Mouse (Mus musculus) forebrain, embryonic 13.5 days (tissue): ENCODE data around the gene Rln3. TPM values are rescaled to one million over a fixed set of nuclear protein-coding genes. Genes with fewer than 3 reads are reported as not detected.

Experiments
- ATAC-seq: fragments of 200-750 bp; cut with Nextera tagmentation; 2 replicates; pipeline ENCODE4 v1.8.0; 2017
- H3K27ac ChIP-seq: fragments of 300-500 bp; sonication (generic); 2 replicates; pipeline ENCODE4 v1.5.1; 2015; ENCODE audit warnings: inconsistent platforms, mild to moderate bottlenecking, moderate library complexity
- H3K27me3 ChIP-seq: fragments of 300-500 bp; sonication (generic); 2 replicates; pipeline ENCODE4 v1.6.1; 2015; ENCODE audit warnings: mild to moderate bottlenecking, inconsistent platforms
- H3K36me3 ChIP-seq: fragments of 300-500 bp; sonication (generic); 2 replicates; pipeline ENCODE4 v1.6.1; 2015; ENCODE audit warnings: mild to moderate bottlenecking, inconsistent platforms; ENCODE audit not compliant: poor library complexity, severe bottlenecking
- H3K4me1 ChIP-seq: fragments of 300-500 bp; sonication (generic); 2 replicates; pipeline ENCODE4 v1.6.1; 2015; ENCODE audit warnings: inconsistent platforms
- H3K4me2 ChIP-seq: fragments of 300-500 bp; sonication (generic); 2 replicates; pipeline ENCODE4 v1.6.1; 2015; ENCODE audit warnings: inconsistent platforms, mild to moderate bottlenecking, moderate library complexity
- H3K4me3 ChIP-seq: fragments of 300-500 bp; sonication (generic); 2 replicates; pipeline ENCODE4 v1.5.1; 2015; ENCODE audit warnings: mild to moderate bottlenecking, inconsistent platforms
- H3K9ac ChIP-seq: fragments of 300-500 bp; sonication (generic); 2 replicates; pipeline ENCODE4 v1.6.1; 2015; ENCODE audit warnings: mild to moderate bottlenecking, inconsistent platforms
- H3K9me3 ChIP-seq: fragments of 300-500 bp; sonication (generic); replicated peaks from 2 replicates; pipeline ENCODE4 v1.6.1; 2016; ENCODE audit warnings: inconsistent platforms
- WGBS: fragments of 180-500 bp; shearing (Covaris S2); methylation state at CpG from one replicate; pipeline ENCODE4 v1.1.7; 2015; 5-methylcytosine and 5-hydroxymethylcytosine counted together
- polyA plus RNA-seq: library from polyadenylated mRNA; unstranded; fragments of >200 nt; fragmentation: Nextera tagmentation; extraction: Ambion mirVana; gene quantifications from 2 replicates; pipeline ENCODE4 v1.2.1, GENCODE M21; 2015

Gene Rln3
- polyA plus RNA-seq, 1 experiment from 2014 or later, result not detected

- WGBS, result 81% methylated on average over 3 of the region's 3 CpGs
- Histone ChIP-seq H3K4me1 (peaks cover 57% of the 10 kb centered on the region), H3K36me3 (peaks cover 28% of the 10 kb centered on the region), H3K9me3 (no peaks in the 10 kb centered on the region), H3K27ac (no peak overlapping the region), H3K4me3 (no peak overlapping the region), H3K27me3 (no peaks in the 10 kb centered on the region), H3K9ac (no peak overlapping the region), H3K4me2 (no peak overlapping the region)
- ATAC-seq, result no peak
Observed at GRCm38 (mm10) chr8:84071921-84072320, 27.1 kb upstream of the Rln3 start.

- no peaks in the 10 kb centered on the region for H3K9me3 ChIP-seq
- 84% methylated on average over 2 of the region's 2 CpGs for WGBS
- no peaks in the 10 kb centered on the region for H3K27me3 ChIP-seq
- H3K36me3 ChIP-seq, result peaks cover 15% of the 10 kb centered on the region
- ATAC-seq, result no peak
- H3K4me2 ChIP-seq, result no peak overlapping the region
- H3K4me1 ChIP-seq, result peaks cover 61% of the 10 kb centered on the region
- H3K4me3 ChIP-seq, result no peak overlapping the region
- no peak overlapping the region for H3K27ac ChIP-seq
- no peak overlapping the region for H3K9ac ChIP-seq
Observed at GRCm38 (mm10) chr8:84070667-84071066, 25.9 kb upstream of the Rln3 start.

- peaks cover 11% of the 10 kb centered on the region for H3K36me3 ChIP-seq
- H3K27me3 ChIP-seq, result no peaks in the 10 kb centered on the region
- H3K27ac ChIP-seq, result 0 out of 2 replicates have a peak overlapping the region, but pooled peaks have one; percentile 8
- H3K9ac ChIP-seq, result peak overlapping the region; percentile 26; the same call in 1 of the 2 replicates
- H3K4me2 ChIP-seq, result no peak overlapping the region
- WGBS, result 89% methylated on average over 5 of the region's 5 CpGs
- ATAC-seq, result no peak
- no peaks in the 10 kb centered on the region for H3K9me3 ChIP-seq
- no peak overlapping the region for H3K4me3 ChIP-seq
- peaks cover 63% of the 10 kb centered on the region for H3K4me1 ChIP-seq
Observed at GRCm38 (mm10) chr8:84070241-84070640, 25.4 kb upstream of the Rln3 start.

GRCm38 (mm10) chr8:84069750-84070149 is 24.9 kb upstream of the Rln3 start:
- 34% methylated on average over 2 of the region's 2 CpGs for WGBS
- H3K9me3 ChIP-seq, result no peaks in the 10 kb centered on the region
- H3K4me3 ChIP-seq, result no peak overlapping the region
- peak overlapping the region; percentile 26 for H3K9ac ChIP-seq
- H3K4me1 ChIP-seq, result peaks cover 63% of the 10 kb centered on the region
- no peak for ATAC-seq
- H3K27me3 ChIP-seq, result no peaks in the 10 kb centered on the region
- H3K27ac ChIP-seq, result 0 out of 2 replicates have a peak overlapping the region, but pooled peaks have one; percentile 8
- H3K36me3 ChIP-seq, result peaks cover 6% of the 10 kb centered on the region
- no peak overlapping the region for H3K4me2 ChIP-seq

GRCm38 (mm10) chr8:84069169-84069568 is 24.4 kb upstream of the Rln3 start:
- no peak for ATAC-seq
- H3K9me3 ChIP-seq, result no peaks in the 10 kb centered on the region
- WGBS, result 68% methylated on average over 1 of the region's 1 CpGs
- H3K9ac ChIP-seq, result peak overlapping the region; percentile 26; the same call in 1 of the 2 replicates
- H3K4me2 ChIP-seq, result no peak overlapping the region
- H3K4me3 ChIP-seq, result no peak overlapping the region
- H3K27me3 ChIP-seq, result no peaks in the 10 kb centered on the region
- H3K36me3 ChIP-seq, result peaks cover under 1% of the 10 kb centered on the region; the same call in 1 of the 2 replicates
- H3K27ac ChIP-seq, result peak overlapping the region; percentile 8; the same call in 1 of the 2 replicates
- H3K4me1 ChIP-seq, result peaks cover 63% of the 10 kb centered on the region

- Histone ChIP-seq H3K9me3 (no peaks in the 10 kb centered on the region), H3K4me2 (no peak overlapping the region; the same call in 1 of the 2 replicates), H3K27me3 (no peaks in the 10 kb centered on the region), H3K4me3 (no peak overlapping the region), H3K27ac (no peak overlapping the region), H3K4me1 (peaks cover 59% of the 10 kb centered on the region), H3K36me3 (no peaks in the 10 kb centered on the region), H3K9ac (0 out of 2 replicates have a peak overlapping the region, but pooled peaks have one; percentile 18)
- ATAC-seq, result no peak
- WGBS, result 85% methylated on average over 12 of the region's 12 CpGs
Observed at GRCm38 (mm10) chr8:84068316-84069035, 23.7 kb upstream of the Rln3 start.

- Histone ChIP-seq H3K36me3 (no peaks in the 10 kb centered on the region), H3K4me1 (peaks cover 53% of the 10 kb centered on the region), H3K4me3 (peak overlapping the region; percentile 88), H3K27ac (no peak overlapping the region), H3K27me3 (no peaks in the 10 kb centered on the region), H3K9me3 (no peaks in the 10 kb centered on the region), H3K9ac (no peak overlapping the region), H3K4me2 (peak overlapping the region; percentile 72)
- 93% methylated on average over 7 of the region's 7 CpGs for WGBS
- no peak for ATAC-seq
Observed at GRCm38 (mm10) chr8:84067911-84068310, 23.1 kb upstream of the Rln3 start.

- H3K9ac ChIP-seq, result peak overlapping the region; percentile 78
- H3K27me3 ChIP-seq, result no peaks in the 10 kb centered on the region
- WGBS, result 2% methylated on average over 43 of the region's 58 CpGs
- no peaks in the 10 kb centered on the region for H3K36me3 ChIP-seq
- ATAC-seq, result peak; percentile 59
- peak overlapping the region; percentile 88 for H3K4me3 ChIP-seq
- H3K4me1 ChIP-seq, result peaks cover 45% of the 10 kb centered on the region
- no peaks in the 10 kb centered on the region for H3K9me3 ChIP-seq
- peak overlapping the region; percentile 72 for H3K4me2 ChIP-seq
- peak overlapping the region; percentile 96 for H3K27ac ChIP-seq
Observed at GRCm38 (mm10) chr8:84067047-84067573, 22.3 kb upstream of the Rln3 start.

GRCm38 (mm10) chr8:84066291-84066930 is 21.6 kb upstream of the Rln3 start, which contains the start of gene Rfx1:
Rfx1 (plus strand) TSS chr8:84066834.
- Histone ChIP-seq H3K27me3 (no peaks in the 10 kb centered on the region), H3K36me3 (no peaks in the 10 kb centered on the region), H3K4me1 (peaks cover 40% of the 10 kb centered on the region), H3K4me2 (peak within 1 kb of the TSS; percentile 72), H3K4me3 (peak within 1 kb of the TSS; percentile 88), H3K9ac (peak within 1 kb of the TSS; percentile 78), H3K9me3 (no peaks in the 10 kb centered on the region), H3K27ac (peak within 1 kb of the TSS; percentile 96)
- 0% methylated on average over 44 of the region's 51 CpGs for WGBS
- ATAC-seq, result peak; percentile 98

- Histone ChIP-seq H3K36me3 (no peaks in the 10 kb centered on the region), H3K27me3 (no peaks in the 10 kb centered on the region), H3K9ac (peak overlapping the region; percentile 72), H3K4me1 (peaks cover 37% of the 10 kb centered on the region), H3K27ac (no peak overlapping the region), H3K4me3 (peak overlapping the region; percentile 88), H3K4me2 (peak overlapping the region; percentile 72), H3K9me3 (no peaks in the 10 kb centered on the region)
- 28% methylated on average over 5 of the region's 5 CpGs for WGBS
- no peak for ATAC-seq
Observed at GRCm38 (mm10) chr8:84065457-84066072, 20.8 kb upstream of the Rln3 start.

GRCm38 (mm10) chr8:84065037-84065436 is 20.2 kb upstream of the Rln3 start, which contains the start of gene Gm10643:
Gm10643 (minus strand) TSS chr8:84065137.
- Histone ChIP-seq H3K9ac (peak within 1 kb of the TSS; percentile 72), H3K4me1 (peaks cover 32% of the 10 kb centered on the region), H3K36me3 (no peaks in the 10 kb centered on the region), H3K4me3 (peak within 1 kb of the TSS; percentile 88), H3K9me3 (no peaks in the 10 kb centered on the region), H3K27me3 (no peaks in the 10 kb centered on the region), H3K4me2 (peak within 1 kb of the TSS; percentile 72), H3K27ac (peak within 1 kb of the TSS; percentile 75; the same call in 1 of the 2 replicates)
- 90% methylated on average over 1 of the region's 1 CpGs for WGBS
- ATAC-seq, result no peak
